Mouse (Mus musculus): ENCODE data around the gene Camta1. TPM values are rescaled to one million over a fixed set of nuclear protein-coding genes. Genes with fewer than 3 reads are reported as not detected.
A peak's percentile ranks its signal among the peaks of the same experiment; 100 is the strongest.

Camta1 gene
- polyA plus RNA-seq, 1 experiment = 27.1 TPM

DNA sequence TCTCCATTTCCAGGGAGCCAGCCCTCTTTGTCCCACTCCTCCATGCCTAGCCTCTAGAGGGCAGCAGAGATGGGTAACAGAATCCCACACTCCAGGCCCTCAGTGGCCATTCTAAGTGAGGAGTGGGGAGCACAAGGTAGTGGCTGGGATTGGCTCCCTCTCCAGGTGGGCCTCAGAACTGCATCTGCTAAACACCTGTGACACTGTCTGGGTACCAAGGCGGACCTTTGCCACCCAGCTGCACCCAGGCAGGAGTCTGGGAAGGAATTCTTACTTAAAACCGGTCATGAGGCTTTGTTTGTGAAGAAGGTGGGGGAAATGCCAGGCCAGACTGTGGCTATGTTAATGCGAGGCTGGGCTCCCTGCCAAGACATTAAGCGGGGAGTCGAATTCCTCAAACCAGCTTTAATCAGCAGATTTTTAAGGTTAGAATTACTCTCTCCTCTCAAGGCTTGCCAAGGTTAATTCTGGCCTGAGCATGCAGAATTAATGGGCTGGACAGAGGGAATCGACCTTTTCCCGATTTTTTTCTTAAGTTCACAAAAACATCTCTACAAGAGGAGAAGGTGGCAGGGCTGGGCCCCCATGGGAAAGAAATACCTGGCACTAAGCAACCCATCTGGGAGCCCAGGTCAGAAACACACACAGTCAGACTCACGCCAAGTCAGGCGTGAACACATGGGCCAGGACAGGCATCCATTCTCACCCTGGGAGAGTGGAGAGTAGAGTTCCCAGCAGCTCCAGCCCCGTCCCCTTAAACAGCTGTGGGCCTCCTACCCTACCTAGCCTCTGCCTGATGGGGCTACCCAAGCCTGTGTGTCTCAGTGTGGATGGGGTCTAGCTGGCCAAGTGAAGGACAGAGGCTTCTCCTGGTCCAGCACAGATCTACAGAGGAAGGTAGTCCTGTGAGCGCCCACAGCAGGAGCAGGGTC lies 559.2 kb downstream of the Camta1 start:
- 57% methylated on average over 11 of the region's 11 CpGs for WGBS
- peak; percentile 14 for DNase-seq
- H3K27ac ChIP-seq (ENCODE audit: control insufficient read depth, insufficient read depth, low read length) = no peak overlapping the region

DNA sequence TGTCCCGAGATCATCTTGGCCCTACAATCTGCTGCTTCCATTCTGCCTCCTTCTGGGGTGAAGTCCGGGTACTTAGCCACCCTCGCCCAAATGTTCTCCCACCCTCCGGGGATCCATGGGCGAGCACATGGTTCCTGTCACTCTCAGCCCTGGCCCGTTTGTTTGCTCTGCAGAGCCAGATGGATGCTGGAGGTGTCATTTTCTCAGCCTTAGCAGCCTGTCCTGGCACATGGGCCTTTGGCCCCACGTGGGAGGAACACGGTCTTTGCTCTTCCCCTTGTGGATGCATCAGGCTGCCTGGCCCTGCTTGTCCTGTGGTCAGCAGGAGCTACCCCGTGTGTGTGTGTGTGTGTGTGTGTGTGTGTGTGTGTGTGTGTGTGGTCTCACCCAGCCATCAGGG lies 560.3 kb downstream of the Camta1 start:
- no peak for DNase-seq
- TF ChIP-seq POLR2A (IDR thresholded peaks at IDR 0.05; ENCODE audit: control insufficient read depth, extremely low read depth, insufficient read depth, low read length, poor library complexity) = no peak
- TF ChIP-seq CTCF (IDR thresholded peaks at IDR 0.05; ENCODE audit: borderline replicate concordance, control insufficient read depth, extremely low read depth, insufficient read depth, low read length, poor library complexity) = no peak
- H3K36me3 ChIP-seq (ENCODE audit: control insufficient read depth, insufficient read depth, low read length) = no peaks in the 10 kb centered on the region
- no peak overlapping the region for H3K27ac ChIP-seq (ENCODE audit: control insufficient read depth, insufficient read depth, low read length)
- H3K4me3 ChIP-seq (ENCODE audit: control insufficient read depth, insufficient read depth, low read length) = no peak overlapping the region
- no peaks in the 10 kb centered on the region for H3K4me1 ChIP-seq (replicated peaks; ENCODE audit: control insufficient read depth, insufficient read depth, low read length)
- H3K27me3 ChIP-seq (ENCODE audit: control insufficient read depth, insufficient read depth, low read length) = no peaks in the 10 kb centered on the region
- WGBS = 41% methylated on average over 9 of the region's 9 CpGs

More for the DNA sequence above, 559.2 kb downstream of the Camta1 start:
- H3K27me3 ChIP-seq (ENCODE audit: control insufficient read depth, insufficient read depth, low read length) = no peaks in the 10 kb centered on the region
- no peaks in the 10 kb centered on the region for H3K36me3 ChIP-seq (ENCODE audit: control insufficient read depth, insufficient read depth, low read length)
- TF ChIP-seq CTCF (IDR thresholded peaks at IDR 0.05; ENCODE audit: borderline replicate concordance, control insufficient read depth, extremely low read depth, insufficient read depth, low read length, poor library complexity) = no peak
- TF ChIP-seq POLR2A (IDR thresholded peaks at IDR 0.05; ENCODE audit: control insufficient read depth, extremely low read depth, insufficient read depth, low read length, poor library complexity) = no peak
- H3K4me3 ChIP-seq (ENCODE audit: control insufficient read depth, insufficient read depth, low read length) = no peak overlapping the region
- no peaks in the 10 kb centered on the region for H3K4me1 ChIP-seq (replicated peaks; ENCODE audit: control insufficient read depth, insufficient read depth, low read length)

DNA sequence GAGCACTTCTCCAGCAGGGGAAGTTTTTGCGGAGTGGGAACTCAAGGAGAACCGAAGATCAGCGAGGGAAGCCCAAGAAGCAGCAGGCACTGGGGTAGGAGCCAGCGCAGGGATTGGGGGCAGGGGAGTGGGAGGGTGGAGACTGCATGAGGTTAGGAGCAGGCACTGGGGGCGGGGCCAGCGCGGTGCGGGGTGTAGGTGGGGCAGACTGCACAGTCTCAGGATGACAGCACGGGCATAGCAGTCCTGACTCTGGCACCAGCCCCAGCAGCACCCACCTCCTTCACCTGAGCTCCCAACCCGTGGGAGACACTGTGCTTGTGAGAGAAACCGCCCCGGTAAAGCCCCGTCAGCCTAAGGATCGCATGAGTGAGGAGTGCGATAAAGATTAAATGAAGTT lies 561.0 kb downstream of the Camta1 start:
- Histone ChIP-seq H3K36me3 (ENCODE audit: control insufficient read depth, insufficient read depth, low read length) (no peaks in the 10 kb centered on the region), H3K4me1 (replicated peaks; ENCODE audit: control insufficient read depth, insufficient read depth, low read length) (no peaks in the 10 kb centered on the region), H3K27ac (ENCODE audit: control insufficient read depth, insufficient read depth, low read length) (no peak overlapping the region), H3K27me3 (ENCODE audit: control insufficient read depth, insufficient read depth, low read length) (no peaks in the 10 kb centered on the region), H3K4me3 (ENCODE audit: control insufficient read depth, insufficient read depth, low read length) (no peak overlapping the region)
- 23% methylated on average over 15 of the region's 15 CpGs for WGBS
- TF ChIP-seq POLR2A (IDR thresholded peaks at IDR 0.05; ENCODE audit: control insufficient read depth, extremely low read depth, insufficient read depth, low read length, poor library complexity) = no peak
- DNase-seq = no peak

DNA sequence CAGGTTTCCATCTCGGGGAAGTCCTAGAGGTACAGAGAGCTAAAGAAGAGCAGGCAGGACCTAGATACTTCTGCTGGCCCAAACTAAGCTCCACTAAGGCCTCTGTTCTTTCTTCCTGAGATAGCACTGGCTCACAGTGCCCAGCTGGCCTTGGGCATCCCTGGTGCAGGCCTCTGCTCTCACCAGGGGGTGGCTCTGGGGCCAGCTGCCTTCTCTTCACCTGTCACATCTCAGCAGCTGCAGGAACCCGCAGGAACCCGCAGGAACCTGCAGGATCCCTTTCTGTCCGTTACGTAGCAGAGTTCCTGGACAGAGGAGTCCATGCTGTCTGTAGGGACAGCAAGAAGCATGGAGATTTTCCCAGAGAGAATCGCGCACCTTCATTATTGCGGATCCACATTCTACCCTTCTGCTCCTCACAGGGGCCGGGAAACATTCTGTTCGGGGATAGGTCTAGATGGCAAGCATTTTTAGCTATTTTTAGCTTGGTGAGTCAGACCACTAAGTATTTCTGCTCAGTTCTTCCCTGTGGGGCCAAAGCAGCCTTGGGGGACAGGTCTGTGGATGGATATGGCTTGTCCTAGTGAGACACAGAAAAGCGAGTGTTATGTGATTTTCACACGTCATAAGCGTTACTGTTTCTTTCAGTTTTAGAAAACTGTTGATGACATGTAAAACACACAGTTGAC lies 566.0 kb downstream of the Camta1 start:
- H3K27me3 ChIP-seq (ENCODE audit: control insufficient read depth, insufficient read depth, low read length) = no peaks in the 10 kb centered on the region
- 83% methylated on average over 13 of the region's 13 CpGs for WGBS
- H3K27ac ChIP-seq (ENCODE audit: control insufficient read depth, insufficient read depth, low read length) = no peak overlapping the region
- no peak for DNase-seq
- no peak overlapping the region for H3K4me3 ChIP-seq (ENCODE audit: control insufficient read depth, insufficient read depth, low read length)
- TF ChIP-seq POLR2A (IDR thresholded peaks at IDR 0.05; ENCODE audit: control insufficient read depth, extremely low read depth, insufficient read depth, low read length, poor library complexity) (no peak), CTCF (IDR thresholded peaks at IDR 0.05; ENCODE audit: borderline replicate concordance, control insufficient read depth, extremely low read depth, insufficient read depth, low read length, poor library complexity) (no peak)
- H3K36me3 ChIP-seq (ENCODE audit: control insufficient read depth, insufficient read depth, low read length) = no peaks in the 10 kb centered on the region
- H3K4me1 ChIP-seq (replicated peaks; ENCODE audit: control insufficient read depth, insufficient read depth, low read length) = no peaks in the 10 kb centered on the region

DNA sequence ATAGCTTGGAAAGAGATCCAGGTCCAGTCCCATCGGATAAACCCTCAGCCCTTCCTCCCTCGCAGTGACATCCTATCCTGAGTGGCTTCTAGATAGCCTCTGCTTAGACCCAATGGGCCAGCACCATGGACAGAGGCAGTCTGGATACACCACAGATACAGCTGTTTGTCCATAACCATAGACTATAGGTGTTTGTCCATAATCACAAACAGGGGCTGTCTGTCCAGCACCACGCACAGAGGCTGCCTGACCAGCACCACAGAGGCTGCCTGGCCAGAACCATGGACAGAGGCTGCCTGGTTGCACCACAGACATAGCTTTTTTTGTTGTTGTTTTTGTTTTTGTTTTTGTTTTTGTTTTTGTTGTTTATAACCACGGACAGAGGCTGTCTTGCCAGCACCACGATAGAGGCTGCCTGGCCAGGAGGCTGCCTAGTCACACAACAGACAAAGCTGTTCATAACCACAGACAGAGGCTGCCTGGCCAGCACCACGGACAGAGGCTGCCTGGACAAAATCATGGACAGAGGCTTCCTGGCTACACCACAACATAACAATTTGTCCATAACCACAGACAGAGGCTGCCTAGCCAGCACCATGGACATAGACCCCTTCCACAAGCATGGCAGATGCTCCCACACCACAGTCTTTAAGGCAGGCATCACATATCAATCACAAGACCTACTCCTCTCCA lies 572.6 kb downstream of the Camta1 start:
- no peak for DNase-seq
- no peak overlapping the region for H3K27ac ChIP-seq (ENCODE audit: control insufficient read depth, insufficient read depth, low read length)
- 62% methylated on average over 6 of the region's 6 CpGs for WGBS
- no peak overlapping the region for H3K4me3 ChIP-seq (ENCODE audit: control insufficient read depth, insufficient read depth, low read length)
- TF ChIP-seq CTCF (IDR thresholded peaks at IDR 0.05; ENCODE audit: borderline replicate concordance, control insufficient read depth, extremely low read depth, insufficient read depth, low read length, poor library complexity) (no peak), POLR2A (IDR thresholded peaks at IDR 0.05; ENCODE audit: control insufficient read depth, extremely low read depth, insufficient read depth, low read length, poor library complexity) (no peak)
- no peaks in the 10 kb centered on the region for H3K4me1 ChIP-seq (replicated peaks; ENCODE audit: control insufficient read depth, insufficient read depth, low read length)
- no peaks in the 10 kb centered on the region for H3K27me3 ChIP-seq (ENCODE audit: control insufficient read depth, insufficient read depth, low read length)
- no peaks in the 10 kb centered on the region for H3K36me3 ChIP-seq (ENCODE audit: control insufficient read depth, insufficient read depth, low read length)

DNA sequence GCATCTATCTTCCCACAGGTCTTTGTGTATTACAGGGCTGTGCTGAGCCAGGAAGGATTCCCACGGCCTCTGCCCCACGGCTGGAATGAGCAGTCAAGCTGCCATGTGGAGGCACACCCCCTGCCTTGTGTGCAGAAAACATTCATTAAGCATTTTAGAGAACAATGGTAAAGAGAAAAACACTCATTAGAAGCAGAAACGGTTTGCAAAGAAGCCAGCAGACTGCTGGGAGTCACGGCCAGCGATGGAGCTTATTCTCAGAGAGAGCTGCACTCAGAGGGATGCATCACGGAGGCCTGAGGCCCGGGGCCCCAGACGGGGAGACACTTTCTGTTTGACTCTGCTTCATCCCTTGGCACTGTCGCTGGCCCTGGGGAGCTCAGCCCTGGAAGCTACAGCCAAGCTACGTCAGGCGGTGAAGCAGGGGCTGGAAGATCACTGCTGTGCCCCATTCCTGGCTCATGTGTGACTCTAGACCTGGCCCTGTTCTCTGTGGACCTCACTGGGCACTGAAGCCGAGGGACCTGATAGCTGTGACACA lies 575.7 kb downstream of the Camta1 start:
- Histone ChIP-seq H3K4me3 (ENCODE audit: control insufficient read depth, insufficient read depth, low read length) (no peak overlapping the region), H3K27ac (ENCODE audit: control insufficient read depth, insufficient read depth, low read length) (no peak overlapping the region), H3K36me3 (ENCODE audit: control insufficient read depth, insufficient read depth, low read length) (no peaks in the 10 kb centered on the region), H3K4me1 (replicated peaks; ENCODE audit: control insufficient read depth, insufficient read depth, low read length) (no peaks in the 10 kb centered on the region), H3K27me3 (ENCODE audit: control insufficient read depth, insufficient read depth, low read length) (no peaks in the 10 kb centered on the region)
- 83% methylated on average over 12 of the region's 12 CpGs for WGBS
- no peak for TF ChIP-seq CTCF (IDR thresholded peaks at IDR 0.05; ENCODE audit: borderline replicate concordance, control insufficient read depth, extremely low read depth, insufficient read depth, low read length, poor library complexity)
- DNase-seq = no peak
